29 mouse cellular contexts compared by ENCODE assay signal in genomic region chr19:45807732-45808131, GRCm38 (mm10). TPM values are rescaled to one million over a fixed set of nuclear protein-coding genes. Genes with fewer than 3 reads are reported as not detected.
A peak's percentile ranks its signal among the peaks of the same experiment; 100 is the strongest.
DNase-seq lines count a peak whose midpoint lies in the region; ATAC-seq and TF ChIP-seq lines count a peak whose summit lies in the region.
"Had no signal": no experiment of that assay in that cellular context is flagged by ENCODE, and none has a peak within 500 bp of the region (broad histone marks: within the 10 kb centered on the region; RNA-seq: fewer than 3 reads in every experiment).

No protein-coding gene starts in this region.

- TF ChIP-seq CTCF in lung, postnatal 0 days (IDR thresholded peaks at IDR 0.05): 0 out of 2 replicates have a peak, but pooled peaks have one; percentile 2

- no peak overlapping the region for H3K4me2 ChIP-seq in lung, postnatal 0 days (replicated peaks; ENCODE audit: low read depth, low read length)
- H3K4me2 ChIP-seq: embryonic facial prominence, embryonic 12.5 days; embryonic facial prominence, embryonic 15.5 days; heart, embryonic 12.5 days; heart, embryonic 15.5 days; hindbrain, embryonic 15.5 days had no signal

- no peak overlapping the region for H3K4me3 ChIP-seq in lung, postnatal 0 days (ENCODE audit: low read depth, low read length)
- H3K4me3 ChIP-seq: embryonic facial prominence, embryonic 12.5 days; embryonic facial prominence, embryonic 15.5 days; heart, embryonic 12.5 days; heart, embryonic 15.5 days; hindbrain, embryonic 15.5 days had no signal

- no peak for DNase-seq in lung, postnatal 0 days (ENCODE audit: low spot score)
- no peak for DNase-seq in lung, postnatal 36 days
- DNase-seq in 416B (ENCODE audit: low read depth): peak; percentile 78
- peak; percentile 59 for DNase-seq in induced T-regulatory cell, adult 2 months (ENCODE audit: low read depth)
- DNase-seq in adrenal gland, adult 2 months: no peak
- DNase-seq in urinary bladder, postnatal 4 days (ENCODE audit: low spot score in 2 of 2): no peak
- no peak for DNase-seq in cerebellum, postnatal 36 days
- DNase-seq: adrenal gland, postnatal 10 days; adrenal gland, postnatal 36 days; B cell, adult 2 months; cerebellum, adult 18-20 months; cerebellum, adult 9-10 months; cerebellum, postnatal 14 days; gastrocnemius, postnatal 25 days; heart, adult 18-20 months; heart, postnatal 14 days; heart, postnatal 4 days had no signal

- H3K27me3 ChIP-seq in lung, postnatal 0 days (replicated peaks; ENCODE audit: insufficient read depth, low read length): no peaks in the 10 kb centered on the region
- H3K27me3 ChIP-seq: CH12.LX; heart, embryonic 15.5 days; hindbrain, embryonic 15.5 days had no signal

- H3K9me3 ChIP-seq in lung, postnatal 0 days (ENCODE audit: low read length): no peaks in the 10 kb centered on the region
- H3K9me3 ChIP-seq: embryonic facial prominence, embryonic 12.5 days; embryonic facial prominence, embryonic 15.5 days; G1E; heart, embryonic 12.5 days; heart, embryonic 15.5 days; hindbrain, embryonic 15.5 days had no signal

- H3K36me3 ChIP-seq in lung, postnatal 0 days (ENCODE audit: insufficient read depth, low read length): no peaks in the 10 kb centered on the region
- H3K36me3 ChIP-seq: embryonic facial prominence, embryonic 12.5 days; embryonic facial prominence, embryonic 15.5 days; G1E; heart, embryonic 12.5 days; heart, embryonic 15.5 days; hindbrain, embryonic 15.5 days had no signal

- ATAC-seq in lung, postnatal 0 days: no peak
- ATAC-seq in CD4-positive, CD25-positive, alpha-beta regulatory T cell, adult 4 months: peak; percentile 24
- ATAC-seq: activated CD4-positive, CD25-positive, alpha-beta regulatory T cell, adult 4 months; forebrain, embryonic 14.5 days; intestine, embryonic 16.5 days had no signal

- TF ChIP-seq EP300 in lung, postnatal 0 days (IDR thresholded peaks at IDR 0.05): no peak

- H3K27ac ChIP-seq in lung, postnatal 0 days (ENCODE audit: low read length): no peak overlapping the region
- H3K27ac ChIP-seq: embryonic facial prominence, embryonic 12.5 days; embryonic facial prominence, embryonic 15.5 days; heart, embryonic 15.5 days; hindbrain, embryonic 15.5 days had no signal

- no peak overlapping the region for H3K9ac ChIP-seq in lung, postnatal 0 days (replicated peaks; ENCODE audit: low read depth)
- H3K9ac ChIP-seq: embryonic facial prominence, embryonic 12.5 days; embryonic facial prominence, embryonic 15.5 days; heart, embryonic 12.5 days; heart, embryonic 15.5 days; hindbrain, embryonic 15.5 days had no signal

- WGBS in lung, postnatal 0 days: 94% methylated on average over 4 of the region's 4 CpGs

- H3K4me1 ChIP-seq in lung, postnatal 0 days (ENCODE audit: insufficient read depth, low read depth, low read length): peaks cover 5% of the 10 kb centered on the region; the same call in 1 of the 2 replicates

RNA-seq across cellular contexts. Expression of gene Kcnip2, which starts 8.1 kb away (rescaled TPM):
- polyA plus RNA-seq in lung, postnatal 0 days (2015; fragmentation: Nextera tagmentation; extraction: Ambion mirVana): 1.0 and 1.4 TPM in 2 replicates
- polyA plus RNA-seq in CD4-positive, CD25-positive, alpha-beta regulatory T cell, adult 4 months (2017; shearing (Covaris generic)): 10 to 100 TPM; 17.3 to 17.4 TPM
- total RNA-seq in adrenal gland, adult 2 months (2021): under 1 TPM; 0.12 to 0.38 TPM
- 0.25 and 0.28 TPM in 2 replicates for polyA plus RNA-seq in adrenal gland, adult 2 months (2012; rRNA removed)
- total RNA-seq: CH12.LX; common myeloid progenitor, adult 5-6 weeks had no signal
- polyA plus RNA-seq: G1E had no signal

RNA-seq across cellular contexts. Expression of gene Mgea5, which starts 24.1 kb away (rescaled TPM):
- polyA plus RNA-seq in lung, postnatal 0 days (2015; fragmentation: Nextera tagmentation; extraction: Ambion mirVana): 26.4 and 33.9 TPM in 2 replicates
- polyA plus RNA-seq in CD4-positive, CD25-positive, alpha-beta regulatory T cell, adult 4 months (2017; shearing (Covaris generic)): 100 to 1,000 TPM; 191 to 247 TPM
- total RNA-seq in adrenal gland, adult 2 months (2021): 10 to 100 TPM; 55.8 to 85.1 TPM
- 5.4 and 8.2 TPM in 2 replicates for polyA plus RNA-seq in adrenal gland, adult 2 months (2012; rRNA removed)

RNA-seq across cellular contexts. Expression of gene Npm3, which starts 58.3 kb away (rescaled TPM):
- polyA plus RNA-seq in lung, postnatal 0 days (2015; fragmentation: Nextera tagmentation; extraction: Ambion mirVana): 7.7 and 8.1 TPM in 2 replicates
- polyA plus RNA-seq in CD4-positive, CD25-positive, alpha-beta regulatory T cell, adult 4 months (2017; shearing (Covaris generic)): 10 to 100 TPM; 11.9 to 37.1 TPM
- total RNA-seq in adrenal gland, adult 2 months (2021): 10 to 100 TPM; 26.1 to 27.6 TPM
- polyA plus RNA-seq in adrenal gland, adult 2 months (2012; rRNA removed): 52.2 and 53.3 TPM in 2 replicates

Comparison
In these comparisons a context has a peak if more than half of its experiments do, and no peak if none do; other contexts are left out.
1. DNase-seq: peak in 416B (single experiment) and induced T-regulatory cell, adult 2 months (single experiment); none in lung, postnatal 0 days (single experiment), lung, postnatal 36 days (single experiment), adrenal gland, adult 2 months (single experiment), urinary bladder, postnatal 4 days (0 of 2) and cerebellum, postnatal 36 days (0 of 2).